Mouse (Mus musculus) heart, embryonic 16.5 days (tissue): ENCODE data around the gene Prdm1. TPM values are rescaled to one million over a fixed set of nuclear protein-coding genes. Genes with fewer than 3 reads are reported as not detected.

Experiments
- ATAC-seq: fragments of 200-750 bp; cut with Nextera tagmentation; replicated peaks from 2 replicates; pipeline ENCODE4 v1.8.0; 2017; ENCODE audit warnings: moderate number of reproducible peaks; ENCODE audit not compliant: insufficient read depth, low FRiP score; ENCODE audit errors: extremely low read depth
- H3K27ac ChIP-seq: fragments of 300-500 bp; sonication (generic); 2 replicates; pipeline ENCODE4 v1.5.1; 2014; ENCODE audit warnings: mild to moderate bottlenecking, low read length, control low read depth, moderate library complexity
- H3K27me3 ChIP-seq: fragments of 300-500 bp; sonication (generic); 2 replicates; pipeline ENCODE4 v1.6.1; 2014; ENCODE audit warnings: low read length, mixed read lengths; ENCODE audit not compliant: control insufficient read depth, insufficient read depth
- H3K36me3 ChIP-seq: fragments of 300-500 bp; sonication (generic); 2 replicates; pipeline ENCODE4 v1.6.1; 2014; ENCODE audit not compliant: control insufficient read depth, insufficient read depth
- H3K4me1 ChIP-seq: fragments of 300-500 bp; sonication (generic); 2 replicates; pipeline ENCODE4 v1.6.1; 2014; ENCODE audit warnings: low read length, mixed read lengths; ENCODE audit not compliant: control insufficient read depth, insufficient read depth
- H3K4me2 ChIP-seq: fragments of 300-500 bp; sonication (generic); 2 replicates; pipeline ENCODE4 v1.6.1; 2014; ENCODE audit warnings: low read depth, mild to moderate bottlenecking, control low read depth, low read length
- H3K4me3 ChIP-seq: fragments of 300-500 bp; sonication (generic); 2 replicates; pipeline ENCODE4 v1.5.1; 2014; ENCODE audit warnings: mild to moderate bottlenecking, control low read depth, low read length
- H3K9ac ChIP-seq: fragments of 300-500 bp; sonication (generic); 2 replicates; pipeline ENCODE4 v1.6.1; 2014; ENCODE audit warnings: low read length, control low read depth
- H3K9me3 ChIP-seq: fragments of 300-500 bp; sonication (generic); replicated peaks from 2 replicates; pipeline ENCODE4 v1.6.1; 2016; ENCODE audit warnings: low read length; ENCODE audit not compliant: control insufficient read depth
- WGBS: fragments of 180-500 bp; shearing (Covaris S2); extraction: QIAGEN DNeasy Blood & Tissue Kit; methylation state at CpG from one replicate; pipeline ENCODE4 v1.1.7; 2014; 5-methylcytosine and 5-hydroxymethylcytosine counted together
- polyA plus RNA-seq: library from polyadenylated mRNA; unstranded; fragments of >200 nt; fragmentation: Nextera tagmentation; extraction: Ambion mirVana; gene quantifications from 2 replicates; pipeline ENCODE4 v1.2.1, GENCODE M21; 2015

Prdm1 gene
- polyA plus RNA-seq, 1 experiment from 2014 or later = 0.98 TPM

DNA sequence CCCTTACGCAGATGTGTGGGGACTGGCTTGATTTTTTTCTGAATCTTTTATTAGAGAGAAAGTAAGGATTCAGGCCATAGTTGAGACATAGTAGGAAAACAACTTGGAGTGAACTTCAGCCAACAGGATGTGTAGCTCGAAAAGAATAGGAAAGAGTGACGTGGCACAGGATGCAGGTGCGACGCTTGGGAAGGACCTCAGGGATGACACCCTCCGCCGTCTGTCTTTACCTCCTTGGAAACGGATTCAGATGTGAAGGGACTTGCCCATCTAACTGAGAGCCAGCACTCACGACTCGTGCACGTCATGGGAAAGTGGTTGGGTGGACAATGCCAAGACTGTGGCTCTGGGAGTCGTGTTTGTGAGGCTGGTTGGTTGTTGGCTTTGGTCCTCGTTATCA is 25.4 kb downstream of the Prdm1 start:
- H3K27me3 ChIP-seq = no peaks in the 10 kb centered on the region
- no peaks in the 10 kb centered on the region for H3K36me3 ChIP-seq
- H3K27ac ChIP-seq = no peak overlapping the region
- no peaks in the 10 kb centered on the region for H3K4me1 ChIP-seq
- no peaks in the 10 kb centered on the region for H3K9me3 ChIP-seq
- H3K9ac ChIP-seq = no peak overlapping the region
- no peak overlapping the region for H3K4me2 ChIP-seq
- ATAC-seq = peak; percentile 65
- H3K4me3 ChIP-seq = no peak overlapping the region
- 60% methylated on average over 13 of the region's 13 CpGs for WGBS

GRCm38 (mm10) chr10:44499897-44500519 is 28.3 kb downstream of the Prdm1 start:
- H3K4me3 ChIP-seq = no peak overlapping the region
- no peak overlapping the region for H3K4me2 ChIP-seq

GRCm38 (mm10) chr10:44493818-44494492 is 34.3 kb downstream of the Prdm1 start:
- no peaks in the 10 kb centered on the region for H3K36me3 ChIP-seq
- no peak overlapping the region for H3K4me3 ChIP-seq
- H3K4me2 ChIP-seq = no peak overlapping the region
- H3K9me3 ChIP-seq = no peaks in the 10 kb centered on the region
- no peak overlapping the region for H3K9ac ChIP-seq
- H3K27me3 ChIP-seq = no peaks in the 10 kb centered on the region
- no peak overlapping the region for H3K27ac ChIP-seq
- WGBS = 68% methylated on average over 15 of the region's 15 CpGs
- ATAC-seq = no peak
- H3K4me1 ChIP-seq = no peaks in the 10 kb centered on the region

More at GRCm38 (mm10) chr10:44499897-44500519, 28.3 kb downstream of the Prdm1 start:
- no peak overlapping the region for H3K27ac ChIP-seq
- H3K4me1 ChIP-seq = no peaks in the 10 kb centered on the region
- H3K9me3 ChIP-seq = no peaks in the 10 kb centered on the region
- 78% methylated on average over 15 of the region's 15 CpGs for WGBS
- no peak overlapping the region for H3K9ac ChIP-seq
- no peak for ATAC-seq
- no peaks in the 10 kb centered on the region for H3K36me3 ChIP-seq
- no peaks in the 10 kb centered on the region for H3K27me3 ChIP-seq

- Histone ChIP-seq H3K36me3 (no peaks in the 10 kb centered on the region), H3K27me3 (no peaks in the 10 kb centered on the region), H3K4me3 (no peak overlapping the region), H3K4me2 (no peak overlapping the region), H3K9me3 (no peaks in the 10 kb centered on the region), H3K4me1 (no peaks in the 10 kb centered on the region), H3K27ac (no peak overlapping the region), H3K9ac (no peak overlapping the region)
- WGBS = 53% methylated on average over 8 of the region's 8 CpGs
- no peak for ATAC-seq
These were observed 35.3 kb downstream of the Prdm1 start for GRCm38 (mm10) chr10:44492815-44493525.

DNA sequence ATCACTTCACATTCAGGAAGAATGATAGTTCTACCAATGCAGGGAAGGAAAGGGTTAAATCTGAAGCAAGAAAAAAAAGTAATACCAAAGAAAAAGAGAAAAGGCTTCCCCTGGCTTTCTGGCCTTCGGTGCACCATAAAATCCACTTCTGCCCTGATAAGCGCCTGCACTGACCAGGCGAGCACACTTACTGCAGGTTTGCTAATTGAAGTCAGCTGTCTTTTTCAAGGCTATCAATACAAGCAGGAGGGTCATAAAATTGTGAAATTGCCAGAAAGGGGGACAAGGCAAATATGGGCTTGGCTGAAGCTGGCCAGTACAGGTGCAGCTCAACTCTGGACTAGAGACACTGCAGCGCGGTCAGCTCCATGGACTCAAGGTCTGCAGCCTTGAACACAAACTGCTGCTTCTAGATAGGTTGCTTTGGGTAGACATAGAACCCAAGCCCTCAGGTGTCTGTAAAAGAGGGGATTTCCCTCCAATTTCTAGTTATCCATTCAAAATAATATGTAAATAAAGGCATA is 37.3 kb downstream of the Prdm1 start:
- H3K27ac ChIP-seq = no peak overlapping the region
- H3K27me3 ChIP-seq = peaks cover 2% of the 10 kb centered on the region
- H3K4me3 ChIP-seq = no peak overlapping the region
- H3K9me3 ChIP-seq = no peaks in the 10 kb centered on the region
- 74% methylated on average over 5 of the region's 5 CpGs for WGBS
- H3K4me1 ChIP-seq = no peaks in the 10 kb centered on the region
- no peaks in the 10 kb centered on the region for H3K36me3 ChIP-seq
- H3K9ac ChIP-seq = no peak overlapping the region
- ATAC-seq = no peak
- H3K4me2 ChIP-seq = no peak overlapping the region

DNA sequence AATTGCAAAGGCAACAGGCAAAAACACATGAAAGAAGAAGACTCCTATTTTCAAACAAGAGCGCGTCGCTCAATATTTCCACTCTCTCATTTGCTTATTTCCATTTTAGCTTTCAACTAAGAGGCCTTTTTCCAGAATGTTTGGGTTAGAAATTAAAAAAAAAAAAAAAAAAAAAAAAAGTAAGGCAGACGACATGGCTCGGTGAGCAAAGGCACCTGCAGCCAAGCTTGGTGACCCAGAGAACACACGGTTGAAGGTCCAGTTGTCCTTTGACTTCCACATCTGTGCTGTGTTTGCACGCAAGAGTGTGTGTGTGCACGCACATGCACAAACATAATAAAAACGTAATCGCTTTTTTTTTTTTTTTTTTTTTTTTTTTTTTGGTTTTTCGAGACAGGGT is 41.2 kb downstream of the Prdm1 start:
- no peak for ATAC-seq
- Histone ChIP-seq H3K9ac (no peak overlapping the region), H3K4me1 (no peaks in the 10 kb centered on the region), H3K9me3 (no peaks in the 10 kb centered on the region), H3K4me3 (no peak overlapping the region), H3K27me3 (peaks cover 3% of the 10 kb centered on the region), H3K27ac (no peak overlapping the region), H3K4me2 (no peak overlapping the region), H3K36me3 (no peaks in the 10 kb centered on the region)
- 92% methylated on average over 10 of the region's 11 CpGs for WGBS

DNA sequence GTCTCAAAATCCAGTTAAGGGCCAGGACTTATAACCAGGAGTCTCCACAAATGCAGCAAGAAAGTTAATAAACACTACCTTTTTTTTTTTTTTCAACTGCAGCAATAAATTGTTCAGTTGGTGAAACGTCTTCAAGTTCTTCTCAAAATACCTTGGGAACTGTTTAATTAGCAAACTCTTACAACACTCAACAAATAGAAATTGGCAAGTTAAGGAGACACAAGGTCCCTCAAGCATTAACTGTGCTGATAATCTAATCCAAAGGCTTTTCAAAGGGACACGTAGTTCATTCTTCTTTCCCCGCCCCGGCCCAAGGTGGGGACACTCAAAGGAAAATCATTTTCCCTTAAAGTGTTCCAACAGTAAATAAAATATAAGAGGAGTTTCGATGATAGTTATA is 44.2 kb downstream of the Prdm1 start:
- H3K9me3 ChIP-seq = no peaks in the 10 kb centered on the region
- WGBS = 79% methylated on average over 5 of the region's 5 CpGs
- H3K4me2 ChIP-seq = no peak overlapping the region
- no peaks in the 10 kb centered on the region for H3K36me3 ChIP-seq
- no peaks in the 10 kb centered on the region for H3K4me1 ChIP-seq
- ATAC-seq = no peak
- no peak overlapping the region for H3K4me3 ChIP-seq
- H3K27me3 ChIP-seq = peaks cover 15% of the 10 kb centered on the region
- H3K27ac ChIP-seq = no peak overlapping the region
- no peak overlapping the region for H3K9ac ChIP-seq

DNA sequence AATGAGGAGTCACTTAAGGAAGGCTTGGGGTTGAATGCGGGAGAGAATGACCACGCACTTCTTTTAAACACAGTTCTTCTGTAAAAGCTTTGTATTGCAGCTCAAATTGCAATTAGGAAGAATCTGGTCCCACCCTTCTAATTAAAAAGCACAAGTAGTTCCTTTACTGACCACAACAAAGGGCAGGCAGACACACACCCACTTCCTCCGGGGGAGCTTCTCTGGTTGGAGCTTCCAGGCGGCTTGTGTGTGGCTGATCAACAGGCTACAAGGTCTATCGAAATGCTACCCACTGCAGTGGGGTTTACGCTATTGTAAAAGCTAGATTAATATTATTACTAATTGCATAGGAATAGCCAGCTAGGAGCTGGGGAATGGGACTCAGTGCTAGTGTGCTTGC is 45.2 kb downstream of the Prdm1 start:
- no peak for ATAC-seq
- 77% methylated on average over 6 of the region's 6 CpGs for WGBS
- H3K4me2 ChIP-seq = no peak overlapping the region
- H3K27me3 ChIP-seq = peaks cover 23% of the 10 kb centered on the region
- H3K9ac ChIP-seq = no peak overlapping the region
- H3K36me3 ChIP-seq = no peaks in the 10 kb centered on the region
- H3K4me1 ChIP-seq = peaks cover 5% of the 10 kb centered on the region; the same call in 1 of the 2 replicates
- H3K9me3 ChIP-seq = no peaks in the 10 kb centered on the region
- H3K4me3 ChIP-seq = no peak overlapping the region
- no peak overlapping the region for H3K27ac ChIP-seq

DNA sequence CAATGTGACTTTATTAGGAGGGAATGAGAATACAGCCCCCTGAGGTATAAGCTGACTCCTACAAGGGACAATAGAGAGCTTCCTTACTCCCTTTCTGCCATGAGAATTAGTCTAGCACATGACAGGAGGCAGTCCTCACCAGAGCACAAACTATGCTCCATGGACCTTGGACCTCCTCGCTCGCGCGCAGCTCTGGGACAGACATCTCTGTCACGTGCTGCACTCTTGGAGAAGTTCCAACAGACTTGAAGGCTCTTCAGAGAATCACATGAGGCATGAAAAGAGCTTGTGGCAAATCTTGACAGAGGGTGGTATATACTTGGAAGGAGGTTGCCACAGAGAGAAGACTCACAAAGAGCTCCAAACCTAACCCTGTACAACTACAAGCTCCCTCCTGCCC is 46.9 kb downstream of the Prdm1 start:
- H3K36me3 ChIP-seq = no peaks in the 10 kb centered on the region
- no peak for ATAC-seq
- no peak overlapping the region for H3K4me2 ChIP-seq
- no peaks in the 10 kb centered on the region for H3K9me3 ChIP-seq
- peaks cover 31% of the 10 kb centered on the region for H3K27me3 ChIP-seq
- WGBS = 49% methylated on average over 5 of the region's 5 CpGs
- H3K27ac ChIP-seq = no peak overlapping the region
- H3K9ac ChIP-seq = no peak overlapping the region
- no peak overlapping the region for H3K4me3 ChIP-seq
- H3K4me1 ChIP-seq = peaks cover 8% of the 10 kb centered on the region; the same call in 1 of the 2 replicates
